Mouse (Mus musculus): ENCODE measurements around the gene Mmd. TPM values are rescaled to one million over a fixed set of nuclear protein-coding genes. Genes with fewer than 3 reads are reported as not detected.
A peak's percentile ranks its signal among the peaks of the same experiment; 100 is the strongest.

The Mmd gene
- polyA plus RNA-seq (2014; fragmentation: Nextera tagmentation; extraction: Ambion mirVana) = 88.3 and 97.8 TPM in 2 replicates

DNA sequence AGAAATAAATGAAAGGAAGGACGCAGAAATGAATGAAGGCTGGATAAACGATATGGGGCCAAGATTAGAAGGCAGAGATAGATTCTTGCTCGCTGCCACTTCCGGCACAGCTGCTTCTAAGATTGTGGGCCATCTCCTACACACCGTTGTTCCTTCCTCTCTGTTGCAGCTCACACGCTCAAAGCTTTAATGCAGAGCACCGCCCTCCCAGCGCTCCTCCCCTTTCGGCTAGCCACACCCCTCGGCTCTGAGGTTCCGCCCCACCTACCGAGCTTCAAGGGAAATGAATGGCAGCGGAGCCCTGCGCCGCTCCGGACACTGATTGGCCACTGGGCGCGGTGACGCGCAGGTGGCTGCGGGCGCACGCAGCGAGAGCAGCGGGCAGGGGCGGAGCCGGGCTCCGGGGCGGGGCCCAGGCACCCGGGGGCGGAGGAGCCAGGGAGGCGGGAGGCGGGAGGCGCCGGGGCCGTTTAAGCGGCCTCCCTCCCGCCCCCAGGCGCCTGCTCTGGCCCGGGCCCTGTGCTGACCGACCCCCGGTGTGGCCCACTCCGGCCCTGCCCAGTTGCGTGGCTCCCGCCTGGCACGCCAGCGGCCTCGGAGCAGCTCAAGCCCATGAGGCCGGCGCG, at the start of gene Mmd:
TSS of gene Mmd (plus strand) at position 432 of the 626 bp plus-strand sequence.
- peak within 1 kb of the TSS; percentile 85 for H3K9ac ChIP-seq
- WGBS = under 1% methylated on average over 39 of the region's 51 CpGs
- peak within 1 kb of the TSS; percentile 72 for H3K4me3 ChIP-seq (replicated peaks; ENCODE audit: low read length)
- ATAC-seq (ENCODE audit: low FRiP score) (peak; percentile 99), DNase-seq (ENCODE audit: low spot score) (peak; percentile 97)
- H3K36me3 ChIP-seq (replicated peaks; ENCODE audit: control insufficient read depth, insufficient read depth) = no peaks in the 10 kb centered on the region
- peak within 1 kb of the TSS; percentile 80 for H3K4me2 ChIP-seq (replicated peaks)
- peak within 1 kb of the TSS; percentile 91 for H3K27ac ChIP-seq
- peaks cover 32% of the 10 kb centered on the region for H3K4me1 ChIP-seq (replicated peaks; ENCODE audit: control insufficient read depth, insufficient read depth, low read length)
- H3K9me3 ChIP-seq (ENCODE audit: control insufficient read depth, low read length) = no peaks in the 10 kb centered on the region
- no peaks in the 10 kb centered on the region for H3K27me3 ChIP-seq (ENCODE audit: control insufficient read depth, insufficient read depth, low read length)

DNA sequence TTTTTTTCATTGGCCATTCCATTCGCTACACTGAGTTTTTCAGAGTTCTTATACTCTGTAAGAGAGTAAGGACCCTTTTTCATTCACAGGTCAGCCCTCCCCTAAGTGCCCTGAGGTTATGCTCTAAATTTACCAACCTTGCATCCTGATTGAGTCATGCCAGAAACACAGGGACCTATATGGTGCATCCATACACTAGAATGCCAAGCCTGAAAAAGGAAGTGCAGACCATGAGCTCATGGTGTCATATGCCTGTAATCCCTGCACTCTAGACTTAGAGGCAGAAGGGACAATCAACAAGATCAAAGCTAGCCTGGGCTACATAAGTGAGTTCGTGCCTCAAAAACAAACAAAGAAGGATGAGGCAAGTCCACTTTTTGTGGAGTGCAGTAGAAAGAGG, 48.4 kb upstream of the Mmd start:
- ATAC-seq (ENCODE audit: low FRiP score) (no peak), DNase-seq (ENCODE audit: low spot score) (no peak)
- no peaks in the 10 kb centered on the region for H3K27me3 ChIP-seq (ENCODE audit: control insufficient read depth, insufficient read depth, low read length)
- no peaks in the 10 kb centered on the region for H3K4me1 ChIP-seq (replicated peaks; ENCODE audit: control insufficient read depth, insufficient read depth, low read length)
- WGBS = 93% methylated on average over 2 of the region's 2 CpGs
- no peaks in the 10 kb centered on the region for H3K36me3 ChIP-seq (replicated peaks; ENCODE audit: control insufficient read depth, insufficient read depth)
- H3K9me3 ChIP-seq (ENCODE audit: control insufficient read depth, low read length) = no peaks in the 10 kb centered on the region
- H3K4me2 ChIP-seq (replicated peaks) = no peak overlapping the region
- H3K4me3 ChIP-seq (replicated peaks; ENCODE audit: low read length) = no peak overlapping the region
- H3K9ac ChIP-seq = no peak overlapping the region
- no peak overlapping the region for H3K27ac ChIP-seq

DNA sequence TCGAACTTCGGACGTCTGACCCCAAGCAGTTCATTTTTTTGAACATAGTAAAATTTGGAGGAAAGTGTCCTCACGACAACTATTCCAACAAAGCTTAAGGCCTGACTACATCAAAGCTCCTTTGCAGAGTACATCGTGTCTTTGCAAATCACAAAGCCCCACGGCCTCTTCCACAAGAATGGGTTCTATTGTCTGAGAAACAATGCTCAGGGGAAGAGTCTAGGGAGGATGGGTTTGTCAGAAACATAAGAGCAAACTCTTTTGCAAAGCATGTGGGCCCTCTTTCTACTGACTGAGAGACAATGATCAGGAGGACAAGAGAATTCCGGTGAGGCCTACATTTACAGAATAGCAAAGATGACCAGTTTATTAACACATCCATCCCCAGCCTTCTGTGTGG, 35.0 kb upstream of the Mmd start:
- H3K4me3 ChIP-seq (replicated peaks; ENCODE audit: low read length) = no peak overlapping the region
- H3K4me2 ChIP-seq (replicated peaks) = no peak overlapping the region
- DNase-seq (ENCODE audit: low spot score) = no peak
- no peaks in the 10 kb centered on the region for H3K36me3 ChIP-seq (replicated peaks; ENCODE audit: control insufficient read depth, insufficient read depth)
- no peaks in the 10 kb centered on the region for H3K9me3 ChIP-seq (ENCODE audit: control insufficient read depth, low read length)
- H3K9ac ChIP-seq = no peak overlapping the region
- ATAC-seq (ENCODE audit: low FRiP score) = no peak
- H3K4me1 ChIP-seq (replicated peaks; ENCODE audit: control insufficient read depth, insufficient read depth, low read length) = no peaks in the 10 kb centered on the region
- 38% methylated on average over 7 of the region's 7 CpGs for WGBS
- no peak overlapping the region for H3K27ac ChIP-seq
- no peaks in the 10 kb centered on the region for H3K27me3 ChIP-seq (ENCODE audit: control insufficient read depth, insufficient read depth, low read length)

DNA sequence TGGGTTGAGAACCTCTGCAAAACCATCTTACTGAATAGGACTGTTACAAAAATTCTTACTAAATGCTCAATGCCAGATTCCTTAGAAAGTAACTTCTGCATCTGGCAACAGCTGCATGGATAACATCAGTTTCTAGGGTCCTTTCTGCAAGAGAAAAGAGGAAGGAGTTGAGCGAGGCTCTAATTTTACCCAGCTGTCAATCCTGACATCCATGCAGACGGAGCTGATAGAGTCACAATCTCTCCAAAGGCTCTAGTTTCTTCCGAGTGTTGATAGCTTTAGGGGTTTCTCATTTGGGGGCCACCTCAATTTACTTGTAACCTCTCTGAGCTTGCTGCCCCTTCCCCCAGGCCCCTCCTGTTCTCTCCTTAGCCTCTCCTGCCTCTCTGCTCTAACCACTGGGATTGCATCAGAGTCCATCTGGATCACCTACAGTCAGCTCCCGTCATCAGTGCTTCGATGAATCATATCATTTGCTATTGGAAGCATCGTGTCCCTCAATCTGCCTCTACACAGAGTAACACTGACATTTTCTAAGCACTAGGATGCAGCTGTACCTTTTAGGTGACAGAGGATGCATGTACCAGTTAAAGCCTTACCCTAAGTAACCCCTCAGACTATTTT, 29.1 kb upstream of the Mmd start:
- Histone ChIP-seq H3K4me2 (replicated peaks) (no peak overlapping the region), H3K27me3 (ENCODE audit: control insufficient read depth, insufficient read depth, low read length) (no peaks in the 10 kb centered on the region), H3K4me3 (replicated peaks; ENCODE audit: low read length) (no peak overlapping the region), H3K27ac (no peak overlapping the region), H3K4me1 (replicated peaks; ENCODE audit: control insufficient read depth, insufficient read depth, low read length) (no peaks in the 10 kb centered on the region), H3K9me3 (ENCODE audit: control insufficient read depth, low read length) (no peaks in the 10 kb centered on the region), H3K9ac (no peak overlapping the region), H3K36me3 (replicated peaks; ENCODE audit: control insufficient read depth, insufficient read depth) (no peaks in the 10 kb centered on the region)
- DNase-seq (ENCODE audit: low spot score) (no peak), ATAC-seq (ENCODE audit: low FRiP score) (no peak)
- 83% methylated on average over 6 of the region's 6 CpGs for WGBS

DNA sequence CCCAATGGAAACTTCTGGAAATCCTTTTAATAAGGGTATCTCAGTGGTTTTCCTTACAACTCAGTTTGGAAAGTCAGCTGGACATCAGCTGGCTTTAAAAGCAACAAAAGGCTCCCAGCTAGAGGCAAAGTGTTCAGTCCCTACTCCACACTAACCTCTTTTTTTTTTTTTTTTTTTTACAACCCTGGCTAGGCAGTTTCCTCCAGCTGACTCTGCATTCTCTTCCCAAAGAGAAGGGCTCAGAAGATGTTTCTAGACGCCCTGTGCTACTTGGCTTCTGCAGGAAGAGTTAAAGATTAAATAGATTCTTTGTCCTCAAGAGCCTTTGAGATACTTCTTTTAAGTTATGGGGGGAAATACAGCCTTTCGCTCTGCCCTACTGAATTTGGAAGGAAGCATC, 28.5 kb upstream of the Mmd start:
- Histone ChIP-seq H3K27ac (no peak overlapping the region), H3K27me3 (ENCODE audit: control insufficient read depth, insufficient read depth, low read length) (no peaks in the 10 kb centered on the region), H3K4me3 (replicated peaks; ENCODE audit: low read length) (no peak overlapping the region), H3K9ac (no peak overlapping the region), H3K36me3 (replicated peaks; ENCODE audit: control insufficient read depth, insufficient read depth) (no peaks in the 10 kb centered on the region), H3K9me3 (ENCODE audit: control insufficient read depth, low read length) (no peaks in the 10 kb centered on the region), H3K4me2 (replicated peaks) (no peak overlapping the region), H3K4me1 (replicated peaks; ENCODE audit: control insufficient read depth, insufficient read depth, low read length) (no peaks in the 10 kb centered on the region)
- ATAC-seq (ENCODE audit: low FRiP score) (no peak), DNase-seq (ENCODE audit: low spot score) (no peak)
- 34% methylated on average over 2 of the region's 2 CpGs for WGBS

DNA sequence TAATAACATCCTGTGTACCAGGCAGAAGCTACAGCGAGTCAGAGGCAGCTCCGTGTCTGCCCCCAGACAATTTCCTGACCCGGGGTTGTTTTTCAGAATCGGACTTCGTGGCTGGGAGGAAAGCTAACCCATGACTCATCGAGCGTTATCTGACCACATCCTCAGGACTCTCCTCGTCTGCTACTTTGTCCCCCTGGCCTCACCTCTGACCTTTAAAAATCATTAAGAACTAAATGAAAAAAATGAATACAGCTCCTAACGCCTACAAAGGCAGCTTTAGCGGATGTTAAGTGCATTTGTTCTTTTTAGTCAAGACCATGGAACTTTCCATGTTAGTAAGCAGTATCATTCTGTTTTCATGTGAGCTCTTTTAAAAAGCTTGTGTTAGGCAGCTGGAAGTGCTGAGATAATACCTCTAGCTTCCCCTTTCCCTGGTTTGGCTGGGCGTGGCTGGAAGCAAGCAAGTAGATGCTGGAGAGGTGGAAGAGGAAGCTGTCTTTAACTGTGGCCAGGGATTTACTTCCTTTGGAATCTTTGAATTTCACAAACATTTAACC, 24.3 kb upstream of the Mmd start:
- H3K4me2 ChIP-seq (replicated peaks) = no peak overlapping the region
- H3K9ac ChIP-seq = no peak overlapping the region
- H3K27ac ChIP-seq = no peak overlapping the region
- no peak overlapping the region for H3K4me3 ChIP-seq (replicated peaks; ENCODE audit: low read length)
- no peaks in the 10 kb centered on the region for H3K27me3 ChIP-seq (ENCODE audit: control insufficient read depth, insufficient read depth, low read length)
- 81% methylated on average over 11 of the region's 11 CpGs for WGBS
- peaks cover 4% of the 10 kb centered on the region; the same call in 1 of the 2 replicates for H3K4me1 ChIP-seq (replicated peaks; ENCODE audit: control insufficient read depth, insufficient read depth, low read length)
- ATAC-seq (ENCODE audit: low FRiP score) (no peak), DNase-seq (ENCODE audit: low spot score) (no peak)
- H3K36me3 ChIP-seq (replicated peaks; ENCODE audit: control insufficient read depth, insufficient read depth) = no peaks in the 10 kb centered on the region
- H3K9me3 ChIP-seq (ENCODE audit: control insufficient read depth, low read length) = no peaks in the 10 kb centered on the region

DNA sequence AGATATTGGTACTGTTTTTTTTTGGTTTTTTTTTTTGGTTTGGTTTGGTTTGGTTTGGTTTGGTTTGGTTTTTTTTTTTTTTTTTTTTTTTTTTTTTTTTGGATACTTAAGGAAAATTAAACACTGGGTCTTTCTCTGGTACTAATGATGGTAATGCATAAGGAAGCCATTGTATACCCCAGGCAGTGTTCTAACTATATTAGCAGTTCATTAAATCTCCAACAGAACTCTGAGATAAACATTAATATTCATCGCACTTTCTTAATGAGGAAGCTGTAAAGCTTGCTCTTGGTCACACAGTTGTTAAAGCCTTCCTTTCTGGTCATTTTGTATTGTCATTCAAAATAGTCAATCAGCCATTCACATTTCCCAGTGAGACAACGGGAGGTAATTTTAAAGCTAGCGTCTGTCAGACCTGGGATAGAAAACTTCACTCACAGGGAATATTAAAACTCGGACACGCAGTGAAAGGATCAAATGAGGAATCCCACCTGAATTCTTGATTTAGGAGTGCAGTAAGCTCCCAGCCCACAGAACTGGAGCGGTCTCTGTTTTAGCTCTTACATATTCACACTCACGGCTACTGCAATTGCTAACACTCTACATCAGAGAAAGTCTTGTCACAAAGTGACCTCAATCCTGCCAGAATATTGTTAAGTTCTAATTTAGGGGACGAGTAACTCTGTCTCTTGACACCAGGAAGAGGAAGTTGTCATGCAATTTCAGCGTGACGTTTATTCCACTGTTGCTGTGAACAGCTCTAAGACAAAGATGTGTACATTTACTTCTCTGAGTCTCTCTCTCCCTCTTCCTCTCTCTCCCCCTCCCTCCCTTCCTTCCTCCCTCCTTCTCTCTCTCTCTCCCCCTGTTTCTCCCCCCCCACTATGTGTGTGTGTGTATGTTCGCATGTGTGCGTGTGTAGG, 22.0 kb upstream of the Mmd start:
- H3K4me3 ChIP-seq (replicated peaks; ENCODE audit: low read length) = no peak overlapping the region
- H3K9me3 ChIP-seq (ENCODE audit: control insufficient read depth, low read length) = no peaks in the 10 kb centered on the region
- no peak overlapping the region for H3K4me2 ChIP-seq (replicated peaks)
- no peaks in the 10 kb centered on the region for H3K27me3 ChIP-seq (ENCODE audit: control insufficient read depth, insufficient read depth, low read length)
- peaks cover 6% of the 10 kb centered on the region; the same call in 1 of the 2 replicates for H3K4me1 ChIP-seq (replicated peaks; ENCODE audit: control insufficient read depth, insufficient read depth, low read length)
- ATAC-seq (ENCODE audit: low FRiP score) (no peak), DNase-seq (ENCODE audit: low spot score) (no peak)
- H3K9ac ChIP-seq = no peak overlapping the region
- no peak overlapping the region for H3K27ac ChIP-seq
- H3K36me3 ChIP-seq (replicated peaks; ENCODE audit: control insufficient read depth, insufficient read depth) = no peaks in the 10 kb centered on the region
- WGBS = 49% methylated on average over 12 of the region's 12 CpGs

DNA sequence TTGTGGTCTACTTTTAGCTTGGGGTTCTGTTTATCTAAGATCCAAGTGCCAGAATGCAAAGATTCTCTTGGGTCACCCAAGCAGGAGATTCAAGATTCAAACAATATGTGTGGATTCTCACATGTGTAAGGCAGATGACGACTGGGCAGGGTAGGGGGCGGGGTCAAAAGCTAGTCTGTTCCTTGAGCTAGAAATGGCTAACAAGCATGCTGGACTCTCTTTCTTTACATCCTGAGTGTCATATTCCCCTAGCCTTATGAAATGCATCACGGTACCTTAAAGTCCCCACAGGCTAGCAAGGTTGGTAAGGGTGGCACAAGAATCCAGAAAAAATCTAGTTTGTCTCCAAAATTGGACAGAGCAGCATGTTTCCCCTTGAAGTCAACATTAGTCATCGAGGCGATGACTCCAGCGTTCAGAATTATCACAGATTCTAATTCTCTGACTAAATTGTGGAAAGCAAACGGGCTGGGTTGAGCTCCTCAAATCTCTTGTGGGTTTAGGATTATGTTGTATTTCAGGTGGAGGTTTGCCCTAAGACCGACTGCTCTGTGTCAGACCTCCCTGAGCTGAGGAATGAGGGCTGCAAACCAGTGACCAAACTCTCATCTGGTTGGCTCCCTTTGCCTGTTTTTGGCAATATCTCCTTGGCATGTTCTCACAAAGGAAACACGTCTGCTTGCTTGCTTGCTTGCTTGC, 20.9 kb upstream of the Mmd start:
- H3K27me3 ChIP-seq (ENCODE audit: control insufficient read depth, insufficient read depth, low read length) = no peaks in the 10 kb centered on the region
- ATAC-seq (ENCODE audit: low FRiP score) (no peak), DNase-seq (ENCODE audit: low spot score) (no peak)
- H3K4me3 ChIP-seq (replicated peaks; ENCODE audit: low read length) = no peak overlapping the region
- no peaks in the 10 kb centered on the region for H3K9me3 ChIP-seq (ENCODE audit: control insufficient read depth, low read length)
- WGBS = 90% methylated on average over 9 of the region's 9 CpGs
- H3K27ac ChIP-seq = no peak overlapping the region
- no peaks in the 10 kb centered on the region for H3K36me3 ChIP-seq (replicated peaks; ENCODE audit: control insufficient read depth, insufficient read depth)
- peaks cover 6% of the 10 kb centered on the region; the same call in 1 of the 2 replicates for H3K4me1 ChIP-seq (replicated peaks; ENCODE audit: control insufficient read depth, insufficient read depth, low read length)
- H3K4me2 ChIP-seq (replicated peaks) = no peak overlapping the region
- H3K9ac ChIP-seq = no peak overlapping the region
